Mouse (Mus musculus) stomach, embryonic 14.5 days (tissue): ENCODE measurements around the gene Cpne4. TPM values are rescaled to one million over a fixed set of nuclear protein-coding genes. Genes with fewer than 3 reads are reported as not detected.

Experiments
- ATAC-seq: fragments of 200-750 bp; cut with Nextera tagmentation; 2 replicates; pipeline ENCODE4 v1.8.0; 2017; ENCODE audit warnings: low read depth, moderate TSS enrichment; ENCODE audit not compliant: insufficient number of reproducible peaks, insufficient read depth, low FRiP score
- H3K27ac ChIP-seq: fragments of 300-500 bp; sonication (generic); 2 replicates; pipeline ENCODE4 v1.5.1; 2014; ENCODE audit warnings: mild to moderate bottlenecking, low read length, moderate library complexity, mixed read lengths
- H3K27me3 ChIP-seq: fragments of 300-500 bp; sonication (generic); 2 replicates; pipeline ENCODE4 v1.6.1; 2014; ENCODE audit warnings: low read length, control low read depth, mixed read lengths; ENCODE audit not compliant: control insufficient read depth, insufficient read depth
- H3K36me3 ChIP-seq: fragments of 300-500 bp; sonication (generic); 2 replicates; pipeline ENCODE4 v1.6.1; 2014; ENCODE audit warnings: mild to moderate bottlenecking, control low read depth, low read length, moderate library complexity, mixed read lengths; ENCODE audit not compliant: control insufficient read depth, insufficient read depth
- H3K4me1 ChIP-seq: fragments of 300-500 bp; sonication (generic); 2 replicates; pipeline ENCODE4 v1.6.1; 2014; ENCODE audit warnings: low read length, control low read depth, mixed read lengths; ENCODE audit not compliant: control insufficient read depth, insufficient read depth
- H3K4me2 ChIP-seq: fragments of 300-500 bp; sonication (generic); replicated peaks from 2 replicates; pipeline ENCODE4 v1.6.1; 2014; ENCODE audit warnings: low read depth, low read length, control low read depth
- H3K4me3 ChIP-seq: fragments of 300-500 bp; sonication (generic); 2 replicates; pipeline ENCODE4 v1.5.1; 2014; ENCODE audit warnings: low read depth, low read length, control low read depth
- H3K9ac ChIP-seq: fragments of 300-500 bp; sonication (generic); replicated peaks from 2 replicates; pipeline ENCODE4 v1.6.1; 2014; ENCODE audit warnings: low read depth, mild to moderate bottlenecking, control low read depth, low read length, moderate library complexity, mixed read lengths
- H3K9me3 ChIP-seq: fragments of 300-500 bp; sonication (generic); 2 replicates; pipeline ENCODE4 v1.6.1; 2016; ENCODE audit warnings: low read depth, low read length, control low read depth; ENCODE audit not compliant: control insufficient read depth
- WGBS: fragments of 180-500 bp; shearing (Covaris S2); extraction: QIAGEN DNeasy Blood & Tissue Kit; methylation state at CpG from one replicate; pipeline ENCODE4 v1.1.7; 2014; 5-methylcytosine and 5-hydroxymethylcytosine counted together
- polyA plus RNA-seq: library from polyadenylated mRNA; unstranded; fragments of >200 nt; fragmentation: Nextera tagmentation; extraction: Ambion mirVana; gene quantifications from 2 replicates; pipeline ENCODE4 v1.2.1, GENCODE M21; 2014

Gene Cpne4
- 0.31 and 0.48 TPM in 2 replicates for polyA plus RNA-seq

- Histone ChIP-seq H3K36me3 (no peaks in the 10 kb centered on the region), H3K27me3 (no peaks in the 10 kb centered on the region), H3K9me3 (no peaks in the 10 kb centered on the region), H3K9ac (no peak within 1 kb of the TSS), H3K4me1 (no peaks in the 10 kb centered on the region), H3K4me2 (no peak within 1 kb of the TSS), H3K27ac (no peak within 1 kb of the TSS), H3K4me3 (no peak within 1 kb of the TSS)
- no peak for ATAC-seq
- WGBS: 74% methylated on average over 2 of the region's 2 CpGs
Observed at GRCm38 (mm10) chr9:104546986-104547385, at the start of gene Cpne4. Cpne4 (plus strand) TSS chr9:104547286.

GRCm38 (mm10) chr9:104515187-104515586, 31.9 kb upstream of the Cpne4 start:
- no peaks in the 10 kb centered on the region for H3K4me1 ChIP-seq
- ATAC-seq: no peak
- 82% methylated on average over 6 of the region's 6 CpGs for WGBS
- H3K27me3 ChIP-seq: no peaks in the 10 kb centered on the region
- H3K9ac ChIP-seq: no peak overlapping the region
- no peaks in the 10 kb centered on the region for H3K36me3 ChIP-seq
- H3K27ac ChIP-seq: no peak overlapping the region
- no peaks in the 10 kb centered on the region for H3K9me3 ChIP-seq
- no peak overlapping the region for H3K4me3 ChIP-seq
- no peak overlapping the region for H3K4me2 ChIP-seq

GRCm38 (mm10) chr9:104535508-104535907, 11.6 kb upstream of the Cpne4 start:
- ATAC-seq: no peak
- H3K4me2 ChIP-seq: no peak overlapping the region
- H3K27me3 ChIP-seq: no peaks in the 10 kb centered on the region
- H3K36me3 ChIP-seq: no peaks in the 10 kb centered on the region
- H3K4me3 ChIP-seq: no peak overlapping the region
- no peaks in the 10 kb centered on the region for H3K9me3 ChIP-seq
- H3K9ac ChIP-seq: no peak overlapping the region
- H3K4me1 ChIP-seq: no peaks in the 10 kb centered on the region
- 59% methylated on average over 6 of the region's 6 CpGs for WGBS
- no peak overlapping the region for H3K27ac ChIP-seq

- Histone ChIP-seq H3K27me3 (no peaks in the 10 kb centered on the region), H3K36me3 (no peaks in the 10 kb centered on the region), H3K4me2 (no peak overlapping the region), H3K4me1 (no peaks in the 10 kb centered on the region), H3K9me3 (no peaks in the 10 kb centered on the region), H3K27ac (no peak overlapping the region), H3K9ac (no peak overlapping the region), H3K4me3 (no peak overlapping the region)
- no peak for ATAC-seq
- 26% methylated on average over 3 of the region's 3 CpGs for WGBS
Observed at GRCm38 (mm10) chr9:104565815-104566214, 18.7 kb downstream of the Cpne4 start.

GRCm38 (mm10) chr9:104566468-104566867, 19.4 kb downstream of the Cpne4 start:
- Histone ChIP-seq H3K4me1 (no peaks in the 10 kb centered on the region), H3K9me3 (no peaks in the 10 kb centered on the region), H3K36me3 (no peaks in the 10 kb centered on the region), H3K27me3 (no peaks in the 10 kb centered on the region), H3K4me2 (no peak overlapping the region), H3K27ac (no peak overlapping the region), H3K9ac (no peak overlapping the region), H3K4me3 (no peak overlapping the region)
- WGBS: 79% methylated on average over 5 of the region's 5 CpGs
- no peak for ATAC-seq

GRCm38 (mm10) chr9:104567096-104567495, 20.0 kb downstream of the Cpne4 start:
- 68% methylated on average over 7 of the region's 7 CpGs for WGBS
- Histone ChIP-seq H3K9me3 (no peaks in the 10 kb centered on the region), H3K4me2 (no peak overlapping the region), H3K4me1 (no peaks in the 10 kb centered on the region), H3K27ac (no peak overlapping the region), H3K4me3 (no peak overlapping the region), H3K9ac (no peak overlapping the region), H3K27me3 (no peaks in the 10 kb centered on the region), H3K36me3 (no peaks in the 10 kb centered on the region)
- no peak for ATAC-seq

GRCm38 (mm10) chr9:104569480-104570167, 22.5 kb downstream of the Cpne4 start:
- 1% methylated on average over 25 of the region's 25 CpGs for WGBS
- H3K4me2 ChIP-seq: no peak overlapping the region
- no peak overlapping the region for H3K27ac ChIP-seq
- H3K9me3 ChIP-seq: no peaks in the 10 kb centered on the region
- peak; percentile 81; the same call in 1 of the 2 replicates for ATAC-seq
- H3K36me3 ChIP-seq: no peaks in the 10 kb centered on the region
- no peaks in the 10 kb centered on the region for H3K4me1 ChIP-seq
- no peak overlapping the region for H3K9ac ChIP-seq
- no peaks in the 10 kb centered on the region for H3K27me3 ChIP-seq
- no peak overlapping the region for H3K4me3 ChIP-seq

- no peak overlapping the region for H3K9ac ChIP-seq
- no peak overlapping the region for H3K27ac ChIP-seq
- H3K36me3 ChIP-seq: no peaks in the 10 kb centered on the region
- ATAC-seq: no peak
- 68% methylated on average over 6 of the region's 6 CpGs for WGBS
- H3K4me3 ChIP-seq: no peak overlapping the region
- H3K4me2 ChIP-seq: no peak overlapping the region
- no peaks in the 10 kb centered on the region for H3K4me1 ChIP-seq
- H3K9me3 ChIP-seq: no peaks in the 10 kb centered on the region
- no peaks in the 10 kb centered on the region for H3K27me3 ChIP-seq
Observed at GRCm38 (mm10) chr9:104572856-104573255, 25.8 kb downstream of the Cpne4 start.

- Histone ChIP-seq H3K4me1 (no peaks in the 10 kb centered on the region), H3K27ac (no peak overlapping the region), H3K4me2 (no peak overlapping the region), H3K9me3 (no peaks in the 10 kb centered on the region), H3K4me3 (no peak overlapping the region), H3K36me3 (no peaks in the 10 kb centered on the region), H3K9ac (no peak overlapping the region), H3K27me3 (no peaks in the 10 kb centered on the region)
- WGBS: 2% methylated on average over 6 of the region's 6 CpGs
- ATAC-seq: no peak
Observed at GRCm38 (mm10) chr9:104574476-104574875, 27.4 kb downstream of the Cpne4 start.
